Mouse (Mus musculus) MEL-GATA-1-ER (cell line): ENCODE measurements around the gene Orm2.

Experiments used
- DNase-seq: peaks from one replicate; pipeline ENCODE4 v3.0.0-alpha.2; 2012; ENCODE audit warnings: low read depth; ENCODE audit errors: extremely low read depth

Orm2 gene

GRCm38 (mm10) chr4:63375367-63375766 is 13.1 kb downstream of the Orm2 start:
- no peak for DNase-seq

- DNase-seq = no peak
Observed at GRCm38 (mm10) chr4:63377483-63377882, 15.2 kb downstream of the Orm2 start.

- DNase-seq = no peak
Observed at GRCm38 (mm10) chr4:63382676-63383369, 20.6 kb downstream of the Orm2 start.

- no peak for DNase-seq
Observed at GRCm38 (mm10) chr4:63383474-63383873, 21.2 kb downstream of the Orm2 start.

- DNase-seq = no peak
Observed at GRCm38 (mm10) chr4:63384262-63384661, 22.0 kb downstream of the Orm2 start.

GRCm38 (mm10) chr4:63385253-63385652 is 23.0 kb downstream of the Orm2 start:
- no peak for DNase-seq

GRCm38 (mm10) chr4:63385784-63386183 is 23.5 kb downstream of the Orm2 start:
- DNase-seq = peak; percentile 80

GRCm38 (mm10) chr4:63388029-63388428 is 25.8 kb downstream of the Orm2 start:
- DNase-seq = no peak

- no peak for DNase-seq
Observed at GRCm38 (mm10) chr4:63389121-63389886, 27.1 kb downstream of the Orm2 start.

- no peak for DNase-seq
Observed at GRCm38 (mm10) chr4:63389887-63390528, 27.8 kb downstream of the Orm2 start.

- DNase-seq = no peak
Observed at GRCm38 (mm10) chr4:63391322-63391721, 29.1 kb downstream of the Orm2 start.

GRCm38 (mm10) chr4:63397981-63398537 is 35.8 kb downstream of the Orm2 start:
- no peak for DNase-seq

- DNase-seq = no peak
Observed at GRCm38 (mm10) chr4:63398854-63399609, 36.8 kb downstream of the Orm2 start.

- no peak for DNase-seq
Observed at GRCm38 (mm10) chr4:63399691-63400270, 37.5 kb downstream of the Orm2 start.

GRCm38 (mm10) chr4:63400541-63401306 is 38.5 kb downstream of the Orm2 start:
- no peak for DNase-seq

- peak; percentile 56 for DNase-seq
Observed at GRCm38 (mm10) chr4:63401620-63402019, 39.4 kb downstream of the Orm2 start.

- DNase-seq = no peak
Observed at GRCm38 (mm10) chr4:63402056-63402455, 39.8 kb downstream of the Orm2 start.

- no peak for DNase-seq
Observed at GRCm38 (mm10) chr4:63402558-63402957, 40.3 kb downstream of the Orm2 start.

GRCm38 (mm10) chr4:63403040-63403959 is 41.1 kb downstream of the Orm2 start, which contains the start of gene Akna:
TSS of gene Akna (minus strand) at chr4:63403354.
- DNase-seq = peak; percentile 59
